Mouse (Mus musculus) cerebral cortex, adult 2 months (tissue): Measurements from ENCODE around the gene Igsf21.

Source experiments
- WGBS: fragments of 180-500 bp; shearing (Covaris S2); methylation state at CpG from one replicate; pipeline ENCODE4 v1.1.7; 2018; 5-methylcytosine and 5-hydroxymethylcytosine counted together

Gene Igsf21

DNA sequence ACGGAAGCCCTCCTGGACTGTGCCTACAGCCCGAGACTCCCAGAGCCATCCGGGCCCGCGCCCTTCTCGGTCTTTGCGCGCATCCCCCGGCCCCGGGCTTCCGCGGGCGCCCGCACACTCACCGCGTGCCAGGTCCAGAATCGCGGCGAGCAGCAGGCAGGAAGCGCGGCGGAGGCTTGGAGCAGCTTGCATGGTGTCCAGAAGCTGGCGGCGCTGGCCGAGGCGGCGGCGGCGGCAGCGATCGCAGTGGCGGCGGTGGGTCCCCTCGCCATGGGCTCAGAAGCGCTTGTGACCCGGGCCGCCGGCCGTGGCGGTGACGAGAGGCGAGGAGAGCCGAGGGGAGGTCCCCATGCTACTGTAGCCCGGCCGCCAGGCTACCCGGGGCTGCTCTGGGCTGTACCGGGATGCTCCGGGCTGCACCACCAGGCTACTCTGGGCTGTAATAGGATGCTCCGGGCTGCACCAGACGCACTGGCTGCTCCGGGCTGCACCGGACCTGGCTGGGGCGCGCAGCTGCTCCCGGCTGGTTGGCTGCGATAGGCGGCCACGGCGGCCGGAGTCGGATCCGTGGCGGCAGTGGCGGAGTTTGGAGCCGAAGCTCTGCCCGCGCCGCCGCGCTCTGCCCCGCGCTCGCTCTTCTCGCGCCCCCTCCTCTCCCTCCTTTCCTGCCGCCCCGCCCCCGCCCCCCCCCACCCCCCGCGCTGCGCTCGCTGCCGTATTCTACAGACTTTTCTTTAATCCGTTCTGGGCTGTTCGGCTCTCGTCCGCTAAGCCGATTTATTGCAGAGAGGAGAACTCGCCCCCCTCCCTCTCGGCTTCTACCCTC lies at the start of gene Igsf21:
TSS of gene Igsf21 (minus strand) at position 605 of the 826 bp plus-strand sequence.
- under 1% methylated on average over 78 of the region's 90 CpGs for WGBS

DNA sequence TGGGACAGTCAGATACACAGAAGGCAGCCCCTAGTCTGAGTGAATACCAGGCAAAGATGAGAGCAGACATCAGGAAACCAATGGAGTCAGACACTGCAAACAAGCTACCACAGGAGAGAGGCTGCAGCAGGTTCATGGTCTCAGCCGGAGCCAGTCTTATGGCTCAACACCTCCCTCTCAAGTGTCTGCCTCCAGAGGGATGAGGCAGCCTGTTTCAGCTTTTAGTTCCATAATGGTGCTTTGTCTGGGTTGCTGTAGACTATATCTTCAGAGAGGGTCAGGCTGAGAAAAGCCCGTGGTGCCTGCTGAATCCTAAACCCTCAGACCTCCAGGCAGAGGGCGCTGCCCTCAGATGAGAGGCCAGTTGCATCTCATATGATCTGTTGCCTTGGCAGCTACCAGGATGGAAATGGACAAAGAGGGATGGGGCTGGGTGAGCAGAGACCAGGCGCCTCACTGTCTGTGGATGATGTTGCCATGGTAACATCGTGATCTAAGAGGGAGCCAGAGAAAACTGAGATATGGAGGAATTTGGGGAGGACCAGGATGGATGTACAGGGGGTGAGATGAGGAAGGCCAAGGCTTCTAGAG lies 39.2 kb upstream of the Igsf21 start:
- WGBS, result 28% methylated on average over 5 of the region's 5 CpGs

DNA sequence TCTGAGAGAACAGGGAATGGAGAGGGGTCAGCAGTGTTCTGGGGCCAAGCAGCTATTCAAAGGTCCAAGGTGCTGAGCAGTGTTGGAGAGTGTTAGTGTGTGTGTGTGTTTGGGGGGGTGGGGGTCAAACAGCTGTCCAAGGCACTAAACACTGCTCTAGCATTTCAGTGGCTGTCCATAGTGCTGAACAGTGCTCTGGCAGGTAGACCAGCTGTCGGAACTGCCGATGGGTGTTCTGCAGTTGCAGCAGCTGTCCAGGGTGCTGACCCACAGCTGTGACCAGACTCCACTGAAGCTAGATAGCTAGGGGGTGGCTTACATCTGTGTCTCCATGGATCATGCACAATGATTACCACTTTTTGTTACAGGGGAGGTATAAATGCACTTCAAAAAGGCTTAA lies 36.8 kb upstream of the Igsf21 start:
- WGBS, result 39% methylated on average over 2 of the region's 2 CpGs

DNA sequence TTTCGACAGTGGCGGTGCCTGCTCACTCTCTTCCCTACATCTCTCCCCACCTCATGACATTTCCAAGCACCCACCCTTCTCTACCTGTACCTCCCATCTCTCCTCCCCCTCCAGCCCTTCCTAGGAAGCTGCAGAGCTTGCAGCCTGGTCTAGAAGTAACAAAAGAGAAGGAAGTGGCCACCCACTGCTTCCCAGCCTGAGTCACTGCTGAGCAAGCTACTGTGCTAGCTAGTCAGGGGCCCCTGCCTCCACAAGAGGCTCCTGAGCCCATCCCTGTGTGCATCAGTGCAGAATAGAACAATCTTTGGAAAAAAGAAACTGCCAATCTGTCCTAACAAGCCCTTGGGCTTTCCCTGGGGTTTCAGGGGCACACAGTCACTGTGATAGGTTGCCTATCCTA lies 31.7 kb upstream of the Igsf21 start:
- 59% methylated on average over 2 of the region's 2 CpGs for WGBS

DNA sequence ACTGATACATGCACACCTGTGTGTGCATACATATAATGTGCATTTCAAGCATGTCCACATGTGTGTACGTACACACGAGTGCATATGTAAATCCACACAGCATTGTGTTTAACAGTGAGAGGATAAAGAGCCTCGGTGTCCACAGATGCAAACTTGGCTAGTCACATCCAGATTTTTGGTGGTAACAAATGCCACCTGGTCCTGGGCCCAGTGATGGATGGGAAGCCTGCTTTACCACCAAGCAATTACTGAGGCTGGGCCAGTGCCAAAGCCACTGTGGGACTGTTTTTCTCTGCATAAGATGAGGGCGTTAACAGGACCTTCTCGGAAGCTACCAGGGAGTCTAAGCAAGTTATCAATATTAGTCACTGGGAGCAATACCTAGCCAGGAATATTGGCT lies 25.3 kb upstream of the Igsf21 start:
- WGBS, result 72% methylated on average over 5 of the region's 5 CpGs

DNA sequence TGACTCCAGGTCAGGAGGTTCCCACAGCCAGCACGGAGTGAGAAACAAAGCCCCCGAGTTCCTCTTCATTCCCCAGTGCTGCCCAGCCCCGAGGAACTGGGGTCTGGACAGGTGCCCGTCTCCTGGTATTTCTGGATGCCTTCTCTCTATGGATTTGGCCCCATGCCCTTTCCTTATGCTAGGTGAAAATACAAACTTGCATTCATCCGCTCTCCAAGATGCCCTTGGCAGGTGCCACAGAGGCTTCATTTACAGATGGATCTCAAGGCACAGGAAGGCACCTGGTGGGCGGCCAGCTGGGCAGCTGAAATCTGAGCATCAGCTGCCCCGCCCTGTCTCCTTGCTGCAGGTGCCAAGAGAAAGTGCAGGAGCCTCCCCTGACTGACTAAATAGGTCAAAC lies 23.9 kb upstream of the Igsf21 start:
- WGBS, result 36% methylated on average over 7 of the region's 7 CpGs

DNA sequence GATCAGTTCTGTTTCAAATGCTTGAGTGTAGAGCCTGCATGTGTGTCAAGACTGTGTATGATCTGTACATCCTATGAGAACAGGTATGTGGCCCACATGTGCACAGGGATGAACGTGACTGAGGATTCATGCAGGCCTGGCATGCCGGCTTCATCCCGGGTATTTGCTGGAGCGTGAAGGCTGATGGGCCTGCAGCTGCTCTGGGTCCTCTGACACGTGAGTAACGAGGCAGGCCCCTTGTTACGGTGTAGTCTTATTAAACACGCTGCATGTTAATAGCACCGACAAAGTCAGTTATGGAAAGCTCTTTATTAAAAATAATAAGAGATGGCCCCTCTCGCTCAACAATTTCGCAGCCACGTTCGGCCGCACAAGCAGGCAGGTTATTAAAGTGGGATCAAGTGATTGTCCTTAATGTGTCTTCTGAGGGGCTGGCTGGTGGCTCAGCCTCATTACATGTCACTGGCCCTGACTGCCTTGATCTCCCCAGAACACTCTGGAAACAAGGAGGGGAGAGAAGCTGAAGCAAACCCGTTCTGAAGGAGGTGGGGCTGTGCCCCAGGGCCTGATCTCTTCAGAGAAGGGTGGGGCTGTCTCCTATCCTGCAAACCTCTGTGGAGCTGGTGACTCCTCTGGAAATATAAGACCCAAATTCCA lies 22.7 kb upstream of the Igsf21 start:
- 88% methylated on average over 15 of the region's 15 CpGs for WGBS

DNA sequence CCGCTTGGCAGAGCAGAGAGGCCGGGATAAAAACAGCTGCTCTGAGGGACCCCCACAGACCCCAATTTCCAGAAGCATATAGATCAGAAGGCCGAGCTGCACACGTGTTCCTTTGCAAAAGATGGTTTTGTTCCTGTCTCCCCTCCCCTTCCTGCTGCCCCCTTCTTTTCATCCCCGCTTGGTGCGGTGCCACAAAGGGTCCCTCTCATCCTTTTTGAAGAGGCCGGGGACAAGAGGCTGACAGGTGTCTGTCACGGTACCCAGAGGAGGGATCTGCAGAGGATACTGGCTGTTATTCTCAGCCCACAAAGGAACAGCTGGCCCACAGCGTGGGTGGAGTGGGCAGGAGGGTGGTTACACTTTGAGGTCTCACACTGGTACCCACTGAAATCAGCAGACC lies 21.3 kb upstream of the Igsf21 start:
- WGBS, result 68% methylated on average over 9 of the region's 9 CpGs

DNA sequence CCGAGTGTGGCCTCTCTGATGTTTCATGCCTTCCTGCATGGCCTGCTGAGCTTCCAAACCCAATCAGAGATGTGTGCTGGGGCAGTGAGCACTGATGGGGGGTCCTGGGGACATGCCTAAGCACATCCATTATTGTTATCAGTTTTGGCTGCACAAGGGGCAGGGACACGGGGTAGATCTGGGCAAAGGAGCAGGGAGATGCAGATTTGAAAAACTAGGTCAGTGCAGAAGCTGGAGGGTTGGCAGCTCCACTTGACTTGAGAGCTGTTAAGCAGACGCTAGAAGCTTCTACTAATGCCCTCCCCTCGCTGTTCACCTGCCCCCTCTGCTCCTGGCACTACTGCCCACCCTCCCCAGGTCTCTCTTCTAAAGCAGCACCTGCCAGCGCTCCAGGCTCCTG lies 20.5 kb upstream of the Igsf21 start:
- WGBS, result 66% methylated on average over 5 of the region's 5 CpGs

DNA sequence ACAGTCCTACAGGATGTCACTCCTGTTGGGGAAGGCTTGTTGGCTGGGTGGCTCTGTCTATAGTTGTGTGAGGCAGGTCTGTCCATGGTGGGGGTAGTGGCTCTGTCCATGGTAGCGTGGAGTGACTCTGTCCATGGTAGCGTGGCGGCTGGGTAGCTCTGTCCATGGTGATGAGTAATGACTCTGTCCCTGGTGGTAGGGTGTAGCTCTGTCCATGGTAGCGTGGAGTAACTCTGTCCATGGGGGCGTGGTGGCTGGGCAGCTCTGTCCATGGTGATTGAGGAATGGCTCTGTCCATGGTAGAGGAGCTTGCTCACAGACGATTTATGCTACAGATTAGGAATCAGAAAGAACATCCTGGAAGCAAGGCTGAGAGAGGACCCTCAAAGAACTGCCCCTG lies 12.4 kb upstream of the Igsf21 start:
- WGBS, result 58% methylated on average over 6 of the region's 6 CpGs

DNA sequence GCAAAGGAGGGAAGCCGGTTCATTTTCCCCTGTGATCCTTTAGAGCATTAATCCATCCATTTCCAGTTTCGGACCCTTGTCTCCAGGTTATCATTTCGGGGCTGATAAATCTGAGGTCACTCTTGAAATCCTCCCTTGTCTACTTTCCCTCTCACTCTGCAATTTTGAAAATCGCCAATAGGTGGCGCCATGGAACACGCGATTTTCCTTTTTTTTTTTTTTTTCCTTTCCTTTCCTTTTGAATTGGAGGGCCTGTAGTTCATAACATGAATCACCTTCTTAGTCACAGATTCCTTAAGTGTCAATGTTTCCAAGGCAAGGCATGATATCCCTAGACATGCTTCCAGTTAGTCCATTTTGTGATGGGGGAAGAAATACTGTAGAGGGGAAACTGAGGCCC lies 5.8 kb upstream of the Igsf21 start:
- 9% methylated on average over 7 of the region's 7 CpGs for WGBS

DNA sequence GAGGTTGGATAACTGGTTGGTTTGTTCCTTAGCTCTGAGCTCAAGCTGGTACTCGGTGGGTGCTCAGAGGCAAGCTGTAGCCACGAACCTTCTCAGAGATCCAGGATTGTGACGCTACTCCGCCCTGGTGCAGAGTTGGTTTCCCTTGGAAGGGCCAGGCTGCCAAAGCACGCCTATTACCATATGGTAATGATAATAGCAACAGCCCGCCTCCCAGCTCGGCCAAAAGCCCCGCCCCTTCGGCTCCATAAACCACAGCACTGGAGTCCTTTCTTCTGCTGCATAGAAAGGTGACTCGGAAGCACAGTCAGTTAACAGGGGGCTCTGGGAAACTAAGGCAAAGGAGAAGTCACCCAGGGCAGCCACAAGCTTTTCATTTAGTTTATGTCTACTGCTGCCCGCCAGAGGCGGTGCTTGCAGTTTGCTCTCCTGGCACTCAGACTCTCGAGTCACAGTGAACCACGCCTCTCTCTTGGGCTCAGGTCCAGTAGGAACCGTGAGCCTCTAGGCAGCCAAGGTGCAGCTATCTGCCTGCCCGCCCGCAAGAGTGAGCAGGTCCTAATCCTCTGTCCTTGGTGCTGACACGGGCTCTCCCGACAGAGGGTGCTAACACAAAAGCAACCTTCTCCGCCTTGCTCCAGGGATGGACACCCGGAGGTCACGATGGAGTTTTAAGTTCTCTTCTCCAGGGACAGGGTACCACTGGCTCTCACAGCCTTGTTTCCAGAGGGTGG lies 2.6 kb upstream of the Igsf21 start:
- WGBS, result 8% methylated on average over 22 of the region's 22 CpGs

DNA sequence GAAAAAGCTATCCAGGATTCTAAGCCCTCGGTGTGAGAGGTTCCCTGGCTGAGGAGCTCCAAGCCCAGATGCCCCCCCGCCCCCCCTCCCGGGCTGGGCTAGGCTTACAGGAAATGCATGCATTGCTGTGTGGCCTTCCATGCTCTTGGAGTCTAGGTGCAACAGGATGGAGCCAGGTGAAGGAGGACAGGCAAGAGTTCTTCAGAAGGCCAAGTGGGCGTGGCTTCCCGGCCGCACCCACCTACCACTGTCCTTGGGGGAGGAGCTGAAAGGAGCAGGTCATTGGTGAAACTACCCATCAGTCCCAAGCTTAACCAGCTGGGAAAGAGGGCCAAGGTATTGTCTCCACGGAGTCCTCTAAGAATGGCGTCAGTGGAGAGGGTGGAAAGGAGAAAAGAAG lies 1.8 kb upstream of the Igsf21 start:
- 17% methylated on average over 8 of the region's 8 CpGs for WGBS

DNA sequence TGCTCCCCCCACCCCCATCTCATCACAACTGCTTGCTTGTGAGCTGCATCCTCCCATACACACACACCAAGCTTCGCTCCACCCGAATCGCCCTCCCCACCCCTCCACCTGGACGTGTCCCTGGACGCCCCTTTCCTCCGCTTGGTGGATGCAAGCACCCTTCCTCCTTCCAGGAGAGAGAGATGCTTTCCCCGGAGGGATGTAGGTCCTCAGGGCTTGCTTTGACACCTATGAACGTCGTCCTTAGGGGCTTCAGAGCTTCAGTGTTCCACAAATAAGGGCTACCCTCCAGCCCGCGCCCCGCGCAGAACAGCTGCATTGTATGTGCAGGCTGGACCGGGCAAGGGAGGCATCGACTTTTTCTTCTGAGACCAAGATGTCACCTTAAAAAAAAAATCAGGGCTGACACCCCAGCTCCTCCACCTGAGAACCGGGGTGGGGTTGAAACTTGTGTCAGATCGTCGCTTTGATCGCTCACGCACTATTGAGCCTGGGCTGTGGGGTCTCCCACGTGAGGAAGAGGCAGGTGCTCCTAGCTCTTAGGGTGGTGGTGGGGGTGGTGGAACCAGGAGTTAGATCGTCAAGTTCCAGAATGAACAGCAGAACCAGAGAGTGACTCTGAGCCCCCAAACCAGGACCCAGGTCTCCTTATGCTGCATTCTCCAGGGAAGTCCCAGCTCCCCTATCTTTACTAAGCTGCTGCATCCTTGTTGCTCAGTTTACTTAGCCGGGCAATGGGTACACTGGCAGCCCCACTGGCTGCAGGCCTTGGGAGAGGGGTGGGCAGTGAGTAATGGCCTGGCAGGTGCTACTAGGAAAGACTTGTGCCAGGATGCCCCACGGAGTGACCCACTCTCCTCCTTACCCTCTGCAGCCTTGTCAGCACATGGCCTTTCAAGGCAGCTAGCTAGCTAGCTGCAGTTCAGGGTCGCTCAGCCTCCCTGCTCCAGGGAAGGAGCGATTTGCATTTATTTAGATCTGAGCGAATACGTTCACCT lies 721 bp upstream of the Igsf21 start:
- WGBS, result 19% methylated on average over 28 of the region's 28 CpGs

DNA sequence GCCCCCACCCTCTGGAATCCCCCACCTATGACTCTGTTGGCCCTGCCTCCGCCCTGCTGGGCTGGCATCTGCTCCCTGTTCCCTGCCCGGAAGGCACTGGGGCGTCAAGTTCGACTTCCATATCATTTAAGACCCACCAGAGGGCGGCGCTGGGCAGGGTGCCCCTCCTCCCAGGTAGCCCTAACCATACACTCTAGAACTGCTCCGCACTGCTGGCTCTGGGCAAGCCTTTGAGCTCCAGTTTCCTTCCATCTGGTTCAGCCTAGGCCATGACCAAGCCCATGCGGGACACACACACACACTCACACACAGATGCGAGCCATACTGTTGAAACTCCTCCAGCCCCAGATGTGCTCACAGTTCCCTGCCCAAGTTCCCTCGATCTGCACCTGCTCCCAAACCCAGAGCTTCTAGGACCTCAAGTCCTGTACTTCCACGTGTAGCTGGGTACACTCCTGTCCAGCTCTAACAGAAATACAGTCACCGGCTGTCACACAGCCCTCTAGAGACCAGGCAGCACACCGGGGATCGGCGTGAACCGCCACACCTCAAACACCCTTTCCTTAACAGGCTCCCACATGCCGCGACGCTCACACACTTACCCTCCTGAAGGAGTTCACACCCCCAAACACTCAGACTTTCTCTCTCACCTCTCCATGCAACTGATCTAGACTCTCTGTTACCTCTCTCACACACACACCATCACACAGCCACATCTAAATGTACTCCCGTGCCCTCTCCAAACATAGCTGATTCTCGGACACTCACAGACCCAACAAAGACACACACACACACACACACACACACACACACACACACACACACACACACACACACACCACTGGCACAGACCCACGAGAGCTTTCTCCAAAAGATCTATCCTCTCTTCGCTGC lies 1.1 kb downstream of the Igsf21 start:
- under 1% methylated on average over 23 of the region's 23 CpGs for WGBS

DNA sequence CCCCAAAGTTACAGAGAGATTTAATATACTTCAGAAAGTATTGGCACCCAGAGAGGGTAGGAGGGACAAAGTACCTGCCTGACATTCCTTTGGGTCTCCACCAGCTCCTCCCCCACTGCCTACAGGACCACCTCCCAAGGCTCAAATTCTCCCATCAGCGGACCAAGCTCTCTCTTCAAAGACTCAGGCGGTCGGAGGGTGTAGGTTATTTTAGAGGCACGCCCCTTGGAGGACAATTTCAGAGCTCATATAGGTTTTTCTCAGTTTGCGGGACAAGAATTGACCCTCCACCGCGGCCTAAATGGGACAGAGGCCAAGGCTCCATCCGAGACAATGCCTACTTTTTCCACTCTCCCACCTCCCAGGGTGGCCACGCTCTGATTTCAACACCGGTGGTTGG lies 1.7 kb downstream of the Igsf21 start:
- WGBS, result 3% methylated on average over 10 of the region's 10 CpGs

DNA sequence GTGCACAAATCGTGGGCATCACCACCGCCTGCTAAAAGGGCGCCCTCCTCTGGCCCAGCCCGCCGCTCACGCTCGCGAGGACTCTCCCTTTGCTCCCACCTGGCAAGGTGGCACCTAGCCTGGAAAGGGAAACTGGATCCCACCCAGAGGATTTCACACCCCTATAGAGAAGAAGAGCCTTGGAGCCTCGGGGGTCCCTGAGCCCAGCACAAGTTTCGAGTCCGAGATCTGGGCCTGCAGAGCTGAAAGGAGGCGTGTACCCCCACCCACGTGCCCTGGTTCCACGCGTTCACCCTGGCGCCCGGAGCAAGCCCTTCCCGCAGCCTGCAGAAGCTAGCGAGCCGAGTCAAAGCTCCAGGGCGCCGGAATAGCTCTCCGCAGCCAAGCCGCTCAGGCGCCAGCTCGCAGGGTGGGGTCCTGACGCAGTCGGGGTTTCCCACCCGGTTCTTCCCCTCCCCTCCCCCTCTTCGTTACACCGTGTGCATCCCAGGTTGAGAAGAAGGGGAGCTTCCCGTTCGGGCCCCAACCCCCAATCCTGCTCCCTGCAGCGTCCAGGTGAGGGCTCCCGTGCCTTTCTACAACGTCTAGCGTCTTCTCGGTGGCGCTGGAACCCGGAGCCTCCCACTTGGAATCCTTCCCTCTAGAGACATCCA lies 2.3 kb downstream of the Igsf21 start:
- 4% methylated on average over 40 of the region's 40 CpGs for WGBS

DNA sequence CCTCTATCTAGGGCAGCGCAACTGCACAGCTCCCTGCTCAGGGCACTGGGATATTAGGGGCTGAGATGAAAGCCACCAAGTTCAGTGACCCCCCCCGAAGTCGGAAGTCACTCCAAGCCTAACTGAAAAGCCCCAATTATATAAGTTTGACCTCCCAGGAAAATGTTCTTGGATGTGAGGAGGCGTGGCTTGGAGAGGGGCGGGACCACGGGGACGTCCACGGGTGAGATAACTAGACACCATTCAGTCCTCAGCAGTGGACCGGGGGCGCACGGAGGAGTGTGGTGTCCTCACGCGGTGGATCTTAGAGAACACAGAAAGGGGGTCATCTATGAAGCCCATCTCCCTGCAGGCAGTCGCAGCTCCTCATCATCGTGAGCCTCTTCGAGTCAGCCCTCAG lies 3.4 kb downstream of the Igsf21 start:
- 25% methylated on average over 16 of the region's 16 CpGs for WGBS

DNA sequence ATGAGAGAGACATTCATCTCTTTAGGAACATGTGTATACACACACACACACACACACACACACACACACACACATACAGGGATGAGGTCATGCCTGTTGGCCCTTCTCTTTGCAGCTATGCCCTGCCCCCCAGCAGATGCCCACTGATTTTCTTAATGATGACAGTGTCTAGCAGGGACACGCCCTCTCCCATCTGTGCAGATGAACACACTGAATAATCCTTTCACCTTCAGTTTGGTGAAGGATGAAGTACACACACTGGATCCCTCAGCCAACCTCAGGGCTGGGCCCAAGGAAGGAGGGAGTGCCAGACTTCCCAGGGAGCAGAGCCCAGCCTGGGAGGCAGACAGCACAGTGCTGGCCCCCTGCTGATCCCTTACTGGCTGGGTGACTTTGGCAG lies 4.3 kb downstream of the Igsf21 start:
- WGBS, result 74% methylated on average over 1 of the region's 1 CpGs
